Mouse (Mus musculus) liver, adult 2 months (tissue): ENCODE measurements at regions not wholly inside any gene's neighbourhood (a gene's known extent, or its start where the extent isn't known, plus 50 kb on each side); places are given as distances from the start of the nearest gene placed in this dataset.

ENCODE experiments used
- CTCF ChIP-seq: fragments of 200-500 bp; IDR thresholded peaks from 2 replicates; pipeline ENCODE4 v1.5.1; 2011; ENCODE audit warnings: low read depth, low read length, control low read depth
- POLR2A ChIP-seq: fragments of 200-500 bp; IDR thresholded peaks from 2 replicates; pipeline ENCODE4 v1.6.1; 2011; ENCODE audit warnings: low read length, control low read depth; ENCODE audit not compliant: insufficient read depth; ENCODE audit errors: extremely low read depth

- TF ChIP-seq CTCF (no peak), POLR2A (no peak)
Measured at GRCm38 (mm10) chr11:20420876-20421275, 88.4 kb upstream of the Slc1a4 start.
